Mouse (Mus musculus) heart, adult 10 weeks (tissue): ENCODE measurements around the gene Ccm2l. TPM values are rescaled to one million over a fixed set of nuclear protein-coding genes. Genes with fewer than 3 reads are reported as not detected.

Experiments
- polyA plus RNA-seq: library from polyadenylated mRNA; stranded (reverse); fragments of 350-450 nt; fragmentation: Illumina TruSeq; extraction: RNeasy Lipid Tissue Mini Kit (QIAGEN cat#74804); gene quantifications from one replicate; pipeline ENCODE4 v1.2.3, GENCODE M21; 2014; ENCODE audit warnings: low read depth, low replicate concordance

Gene Ccm2l
- polyA plus RNA-seq = 30.9 TPM

GRCm38 (mm10) chr2:153065747-153066508, at the start of gene Ccm2l:
Ccm2l (plus strand) TSS chr2:153065955.

GRCm38 (mm10) chr2:153031126-153032082, 34.4 kb upstream of the Ccm2l start, which contains the start of gene Xkr7:
Xkr7 (plus strand) TSS chr2:153031852.

GRCm38 (mm10) chr2:153108313-153109264, 42.8 kb downstream of the Ccm2l start, which contains the start of gene Hck:
Hck (plus strand) TSS chr2:153108468.

Other genes starting within 250 kb of the Ccm2l start
- gene Bcl2l1, start 234.2 kb upstream of the Ccm2l start, polyA plus RNA-seq = 36.1 TPM
- gene Tpx2, start 218.0 kb upstream of the Ccm2l start, polyA plus RNA-seq = 0.84 TPM
- gene Mylk2, start 154.6 kb upstream of the Ccm2l start, polyA plus RNA-seq = 0.29 TPM
- 8.3 TPM for gene Foxs1, start 132.7 kb upstream of the Ccm2l start, polyA plus RNA-seq
- gene Dusp15, start 114.3 kb upstream of the Ccm2l start, polyA plus RNA-seq = not detected
- not detected for gene Ttll9, start 103.5 kb upstream of the Ccm2l start, polyA plus RNA-seq
- gene Pdrg1, start 50.5 kb upstream of the Ccm2l start, polyA plus RNA-seq = 197 TPM
- gene Xkr7, start 34.1 kb upstream of the Ccm2l start, polyA plus RNA-seq = not detected
- 2.0 TPM for gene Hck, start 42.5 kb downstream of the Ccm2l start, polyA plus RNA-seq
- gene Tm9sf4, start 95.3 kb downstream of the Ccm2l start, polyA plus RNA-seq = 38.6 TPM
- 1.5 TPM for gene Tspyl3, start 159.5 kb downstream of the Ccm2l start, polyA plus RNA-seq
- gene Plagl2, start 175.5 kb downstream of the Ccm2l start, polyA plus RNA-seq = 3.6 TPM
- 11.8 TPM for gene Pofut1, start 175.6 kb downstream of the Ccm2l start, polyA plus RNA-seq
- gene Kif3b, start 225.5 kb downstream of the Ccm2l start, polyA plus RNA-seq = 7.7 TPM